Mouse (Mus musculus) hindbrain, embryonic 11.5 days (tissue): Measurements from ENCODE around the gene Asdurf. TPM values are rescaled to one million over a fixed set of nuclear protein-coding genes. Genes with fewer than 3 reads are reported as not detected.
A peak's percentile ranks its signal among the peaks of the same experiment; 100 is the strongest.
"Not testable (repeated sequence)": the region's sequence is repeated elsewhere in the genome, so short reads cannot be mapped to it uniquely, and the experiment has no call there.

Experiments
- ATAC-seq: fragments of 200-750 bp; cut with Nextera tagmentation; 2 replicates; pipeline ENCODE4 v1.8.0; 2017; ENCODE audit warnings: mild to moderate bottlenecking, moderate TSS enrichment, moderate library complexity; ENCODE audit not compliant: low FRiP score
- DNase-seq: peaks from one replicate; pipeline ENCODE4 v3.0.0-alpha.2; 2015; ENCODE audit warnings: low spot score
- H3K27ac ChIP-seq: fragments of 300-500 bp; sonication (generic); 2 replicates; pipeline ENCODE4 v1.5.1; 2014; ENCODE audit warnings: mild to moderate bottlenecking, low read depth, low read length
- H3K27me3 ChIP-seq: fragments of 300-500 bp; sonication (generic); 2 replicates; pipeline ENCODE4 v1.6.1; 2014; ENCODE audit warnings: mild to moderate bottlenecking, low read length, moderate library complexity, mixed read lengths; ENCODE audit not compliant: control insufficient read depth, insufficient read depth
- H3K36me3 ChIP-seq: fragments of 300-500 bp; sonication (generic); 2 replicates; pipeline ENCODE4 v1.6.1; 2014; ENCODE audit warnings: mild to moderate bottlenecking, low read length, moderate library complexity, mixed read lengths; ENCODE audit not compliant: control insufficient read depth, insufficient read depth
- H3K4me1 ChIP-seq: fragments of 300-500 bp; sonication (generic); replicated peaks from 2 replicates; pipeline ENCODE4 v1.6.1; 2014; ENCODE audit warnings: low read length, mixed read lengths; ENCODE audit not compliant: control insufficient read depth, insufficient read depth
- H3K4me2 ChIP-seq: fragments of 300-500 bp; sonication (generic); replicated peaks from 2 replicates; pipeline ENCODE4 v1.6.1; 2014; ENCODE audit warnings: mild to moderate bottlenecking, low read depth, low read length
- H3K4me3 ChIP-seq: fragments of 300-500 bp; sonication (generic); 2 replicates; pipeline ENCODE4 v1.5.1; 2014; ENCODE audit warnings: low read depth, low read length
- H3K9ac ChIP-seq: fragments of 300-500 bp; sonication (generic); 2 replicates; pipeline ENCODE4 v1.6.1; 2014; ENCODE audit warnings: low read depth, low read length
- H3K9me3 ChIP-seq: fragments of 300-500 bp; sonication (generic); 2 replicates; pipeline ENCODE4 v1.6.1; 2016; ENCODE audit warnings: low read length; ENCODE audit not compliant: control insufficient read depth
- WGBS: fragments of 180-500 bp; shearing (Covaris S2); extraction: QIAGEN DNeasy Blood & Tissue Kit; methylation state at CpG from one replicate; pipeline ENCODE4 v1.1.7; 2014; 5-methylcytosine and 5-hydroxymethylcytosine counted together
- polyA plus RNA-seq: library from polyadenylated mRNA; unstranded; fragments of >200 nt; fragmentation: Nextera tagmentation; extraction: Ambion mirVana; gene quantifications from 2 replicates; pipeline ENCODE4 v1.2.1, GENCODE M21; 2014

The Asdurf gene
- polyA plus RNA-seq, 1 experiment from 2014 or later: not detected

DNA sequence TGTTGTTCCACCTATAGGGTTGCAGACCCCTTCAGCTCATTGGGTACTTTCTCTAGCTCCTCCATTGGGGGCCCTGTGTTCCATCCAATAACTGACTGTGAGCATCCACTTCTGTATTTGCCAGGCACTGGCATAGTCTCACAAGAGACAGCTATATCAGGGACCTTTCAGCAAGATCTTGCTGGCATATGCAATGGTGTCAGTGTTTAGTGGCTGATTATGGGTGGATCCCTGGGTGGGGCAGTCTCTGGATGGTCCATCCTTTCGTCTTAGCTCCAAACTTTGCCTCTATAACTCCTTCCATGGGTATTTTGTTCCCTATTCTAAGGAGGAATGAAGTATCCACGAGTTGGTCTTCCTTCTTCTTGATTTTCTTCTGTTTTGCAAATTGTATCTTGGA is 15.0 kb downstream of the Asdurf start:
- not testable (repeated sequence) for H3K4me1 ChIP-seq, DNase-seq, ATAC-seq, H3K4me3 ChIP-seq, H3K4me2 ChIP-seq, H3K27ac ChIP-seq, H3K9me3 ChIP-seq, H3K36me3 ChIP-seq, H3K9ac ChIP-seq, H3K27me3 ChIP-seq
- WGBS: 61% methylated on average over 2 of the region's 2 CpGs

DNA sequence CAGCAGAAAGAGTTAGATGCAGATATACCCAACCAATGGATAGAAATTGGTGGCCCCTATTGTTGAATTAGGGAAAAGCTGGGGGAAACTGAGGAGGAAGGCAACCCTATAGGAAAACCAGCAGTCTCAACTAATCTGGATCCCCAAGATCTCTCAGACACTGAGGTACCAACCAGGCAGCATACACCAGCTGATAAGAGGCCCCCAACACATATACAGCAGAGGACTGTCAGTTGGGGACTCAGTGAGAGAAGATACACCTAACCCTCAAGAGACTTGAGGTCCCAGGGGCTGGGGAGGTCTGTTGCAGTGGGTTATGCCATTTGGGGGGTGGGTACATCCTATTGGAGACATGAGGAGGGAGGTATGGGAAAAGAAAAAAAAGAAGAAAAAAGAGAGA is 17.0 kb downstream of the Asdurf start:
- no peak overlapping the region for H3K27ac ChIP-seq
- H3K27me3 ChIP-seq: no peaks in the 10 kb centered on the region
- H3K4me1 ChIP-seq: no peaks in the 10 kb centered on the region
- ATAC-seq: no peak
- DNase-seq: no peak
- H3K4me3 ChIP-seq: no peak overlapping the region
- H3K9me3 ChIP-seq: no peaks in the 10 kb centered on the region
- no peak overlapping the region for H3K9ac ChIP-seq
- no peaks in the 10 kb centered on the region for H3K36me3 ChIP-seq
- H3K4me2 ChIP-seq: no peak overlapping the region

DNA sequence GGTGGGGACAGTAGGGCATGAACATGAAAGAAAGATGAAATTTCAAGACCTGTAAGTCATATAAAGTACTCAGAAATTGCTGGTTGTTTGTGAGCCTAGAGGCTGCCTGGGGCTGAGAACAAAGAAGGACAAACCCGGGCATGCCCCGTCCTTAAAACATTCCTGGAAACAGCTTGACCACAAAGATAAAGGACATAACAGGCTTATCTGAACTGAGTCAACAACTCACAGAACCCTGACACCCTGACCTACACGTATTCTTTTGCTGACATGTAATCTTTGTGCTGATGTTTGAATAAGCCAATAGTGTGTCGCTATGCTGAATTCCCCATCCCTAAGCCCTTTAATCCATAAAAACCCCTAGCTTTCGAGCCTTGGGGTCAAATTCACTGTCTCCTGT is 18.9 kb downstream of the Asdurf start:
- not testable (repeated sequence) for H3K36me3 ChIP-seq, H3K4me2 ChIP-seq, ATAC-seq, H3K27me3 ChIP-seq, H3K9ac ChIP-seq, H3K27ac ChIP-seq, H3K4me3 ChIP-seq, H3K9me3 ChIP-seq, H3K4me1 ChIP-seq, DNase-seq
- WGBS: 84% methylated on average over 5 of the region's 5 CpGs

DNA sequence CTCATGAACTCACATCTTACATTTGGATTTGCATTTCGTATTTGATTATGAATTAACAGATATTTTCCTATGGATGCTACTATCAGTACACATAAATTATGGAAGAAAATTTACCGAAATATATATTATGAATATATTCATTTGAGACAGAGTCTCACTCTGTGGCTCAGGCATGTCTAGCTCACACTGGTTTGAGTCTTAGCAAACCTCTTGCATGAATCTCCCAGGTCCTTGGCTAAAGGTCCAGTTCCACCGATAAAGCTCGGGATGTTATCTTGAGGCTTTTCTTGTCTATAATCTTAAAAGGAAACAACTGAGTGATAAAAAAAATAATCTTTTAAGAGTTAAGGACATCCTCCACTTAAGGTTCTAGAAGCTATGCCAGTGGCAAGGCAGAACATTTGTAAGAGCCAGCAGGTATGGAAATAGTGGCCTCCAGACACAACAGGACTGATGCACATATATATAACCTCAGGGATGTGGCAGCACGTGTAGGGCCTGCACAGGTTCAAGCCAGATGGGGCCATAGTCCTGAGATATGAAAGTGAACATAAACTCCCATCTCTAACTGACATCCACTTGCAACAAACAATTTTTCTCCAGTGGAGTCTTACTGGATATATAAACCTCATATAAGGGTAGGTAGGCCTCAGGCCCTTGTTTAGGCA is 27.5 kb downstream of the Asdurf start:
- Histone ChIP-seq H3K9me3 (no peaks in the 10 kb centered on the region), H3K4me1 (no peaks in the 10 kb centered on the region), H3K36me3 (no peaks in the 10 kb centered on the region), H3K4me2 (no peak overlapping the region), H3K27ac (no peak overlapping the region), H3K4me3 (no peak overlapping the region), H3K27me3 (no peaks in the 10 kb centered on the region), H3K9ac (no peak overlapping the region)
- ATAC-seq (no peak), DNase-seq (no peak)
- WGBS: 95% methylated on average over 5 of the region's 5 CpGs

DNA sequence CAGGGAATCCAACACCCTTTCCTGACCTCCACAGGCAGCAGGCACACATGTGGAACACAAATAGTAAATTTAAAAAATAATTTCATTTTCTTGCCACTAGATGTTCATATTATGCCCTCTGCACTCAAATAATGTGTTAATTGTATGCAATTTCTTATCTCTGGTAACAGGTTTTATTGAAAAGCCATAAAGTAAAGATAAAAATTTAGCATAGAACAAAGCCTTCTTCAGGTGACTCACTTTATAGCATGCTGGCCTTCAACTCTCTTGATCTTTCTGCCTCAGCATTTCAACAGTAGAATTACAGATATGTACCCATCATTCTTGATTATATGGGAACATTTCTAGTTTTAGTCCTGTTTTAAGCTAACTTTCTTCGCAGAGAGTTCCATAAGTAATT is 28.1 kb downstream of the Asdurf start:
- Histone ChIP-seq H3K27ac (no peak overlapping the region), H3K9me3 (no peaks in the 10 kb centered on the region), H3K36me3 (no peaks in the 10 kb centered on the region), H3K4me1 (no peaks in the 10 kb centered on the region), H3K4me3 (no peak overlapping the region), H3K4me2 (no peak overlapping the region), H3K27me3 (no peaks in the 10 kb centered on the region), H3K9ac (no peak overlapping the region)
- ATAC-seq (no peak), DNase-seq (no peak)
- WGBS: 96% methylated on average over 1 of the region's 1 CpGs

DNA sequence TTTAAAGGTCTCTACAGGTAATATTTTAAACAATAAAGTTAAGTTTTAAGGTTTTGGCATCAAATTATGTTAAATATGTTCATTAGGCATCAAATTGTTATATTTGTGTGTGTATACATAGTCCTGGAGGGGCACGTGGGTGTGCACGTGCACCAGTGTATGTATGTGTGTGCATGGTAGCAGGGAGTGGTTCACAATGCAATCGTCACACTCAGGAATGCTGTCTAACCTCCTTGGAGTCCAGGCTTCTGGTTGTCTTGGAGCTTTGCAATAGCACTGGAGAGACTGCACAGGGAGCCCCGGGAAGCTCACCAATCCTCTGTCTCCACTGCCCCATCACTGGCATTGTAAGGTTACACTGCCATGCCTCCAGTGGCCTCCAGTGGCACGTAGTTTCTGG is 29.2 kb downstream of the Asdurf start:
- H3K27me3 ChIP-seq: no peaks in the 10 kb centered on the region
- no peak for DNase-seq
- H3K27ac ChIP-seq: no peak overlapping the region
- no peak overlapping the region for H3K4me2 ChIP-seq
- H3K36me3 ChIP-seq: no peaks in the 10 kb centered on the region
- H3K9ac ChIP-seq: no peak overlapping the region
- WGBS: 96% methylated on average over 5 of the region's 5 CpGs
- no peak for ATAC-seq
- H3K9me3 ChIP-seq: no peaks in the 10 kb centered on the region
- no peaks in the 10 kb centered on the region for H3K4me1 ChIP-seq
- H3K4me3 ChIP-seq: no peak overlapping the region

DNA sequence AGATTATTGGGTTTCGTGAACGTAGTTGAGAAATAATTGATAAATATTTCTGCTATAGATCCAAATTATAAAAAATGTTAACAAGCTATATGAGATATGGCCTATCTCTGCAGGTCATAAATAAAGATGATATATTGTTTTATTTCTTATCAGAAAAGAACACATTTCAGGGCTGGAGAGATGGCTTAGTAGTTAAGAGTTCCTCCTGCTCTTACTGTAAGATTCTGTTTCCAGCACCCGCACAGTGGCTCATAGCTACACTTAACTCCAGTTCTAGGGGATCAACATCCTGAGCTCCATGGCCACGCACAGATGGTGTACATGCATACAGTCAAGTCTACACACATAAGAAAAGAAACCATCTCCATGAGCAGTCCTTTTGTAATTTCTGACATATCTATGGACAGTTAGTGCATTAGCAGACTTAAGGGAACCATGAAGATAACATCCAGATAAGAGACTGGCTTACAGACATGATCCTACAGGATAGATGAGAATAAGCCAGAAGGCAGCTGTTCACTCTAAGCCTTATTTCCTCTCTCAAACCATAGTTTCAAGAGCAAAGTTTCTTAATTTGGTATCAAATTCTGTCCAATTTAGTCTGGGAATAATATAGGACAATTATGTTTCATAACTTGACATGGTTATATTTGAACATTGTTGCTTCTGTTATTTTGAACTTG is 30.6 kb downstream of the Asdurf start:
- H3K27ac ChIP-seq: no peak overlapping the region
- WGBS: 95% methylated on average over 4 of the region's 4 CpGs
- H3K4me1 ChIP-seq: no peaks in the 10 kb centered on the region
- H3K4me2 ChIP-seq: no peak overlapping the region
- ATAC-seq: no peak
- H3K9me3 ChIP-seq: no peaks in the 10 kb centered on the region
- no peak overlapping the region for H3K4me3 ChIP-seq
- no peak overlapping the region for H3K9ac ChIP-seq
- H3K27me3 ChIP-seq: no peaks in the 10 kb centered on the region
- H3K36me3 ChIP-seq: no peaks in the 10 kb centered on the region
- DNase-seq: no peak

DNA sequence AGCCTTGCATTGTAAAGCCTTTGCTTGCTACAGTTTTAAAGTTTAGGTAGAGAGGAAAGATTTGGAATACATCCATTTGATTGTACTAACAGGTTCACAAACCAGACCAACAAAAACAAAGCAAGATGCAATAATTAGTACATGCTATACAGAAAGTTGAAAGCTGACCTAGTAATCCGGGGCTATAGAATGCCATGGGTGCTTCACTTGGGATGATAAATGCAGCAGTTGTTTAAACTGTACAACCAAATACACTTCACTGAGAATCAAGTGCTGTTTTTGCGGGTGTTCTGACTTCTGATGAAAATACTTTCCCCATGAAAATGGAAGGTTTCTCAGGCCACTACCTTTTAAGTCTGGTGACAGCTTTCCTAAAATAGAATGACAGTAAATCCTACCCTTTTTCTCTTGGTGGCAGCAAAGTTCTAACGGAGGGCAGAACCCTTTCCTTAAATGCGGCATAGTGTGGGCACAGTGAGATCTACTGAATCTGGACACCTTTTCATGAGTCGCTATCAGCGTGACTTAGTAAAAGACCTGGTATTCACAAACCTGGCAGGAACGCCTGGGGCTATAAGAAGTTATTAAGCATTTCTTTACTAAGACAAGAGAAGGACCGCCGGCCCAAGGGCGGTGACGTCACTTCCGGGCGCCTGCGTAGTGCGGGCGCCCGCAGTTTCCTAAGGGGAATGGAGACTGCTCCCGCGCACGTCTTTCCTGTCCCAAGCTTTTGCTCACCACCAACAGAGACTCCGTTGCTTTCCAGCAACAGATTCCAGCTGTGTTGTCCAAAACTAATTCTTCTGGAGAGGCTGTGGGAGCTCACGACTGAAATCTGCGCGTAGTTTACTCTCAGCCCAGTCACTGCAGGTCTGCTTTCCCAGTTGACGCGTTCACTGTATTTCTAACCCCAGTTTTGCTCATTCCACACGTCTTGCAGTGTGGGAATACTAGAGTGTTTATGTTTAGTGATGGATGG is 39.1 kb downstream of the Asdurf start, which contains the start of gene Osgepl1:
Gene Osgepl1 (plus strand): TSS at position 636 of the 979 bp plus-strand sequence.
- H3K4me3 ChIP-seq: peak within 1 kb of the TSS; percentile 57
- no peaks in the 10 kb centered on the region for H3K9me3 ChIP-seq
- no peaks in the 10 kb centered on the region for H3K36me3 ChIP-seq
- H3K9ac ChIP-seq: peak within 1 kb of the TSS; percentile 69
- ATAC-seq (peak; percentile 98), DNase-seq (peak; percentile 92)
- no peaks in the 10 kb centered on the region for H3K4me1 ChIP-seq
- H3K27ac ChIP-seq: peak within 1 kb of the TSS; percentile 56; the same call in 1 of the 2 replicates
- peak within 1 kb of the TSS; percentile 50 for H3K4me2 ChIP-seq
- WGBS: 3% methylated on average over 27 of the region's 27 CpGs
- no peaks in the 10 kb centered on the region for H3K27me3 ChIP-seq
